Mouse (Mus musculus) frontal cortex, adult (tissue): ENCODE results near the gene Cnnm4.

Experiments used
- ATAC-seq: cut with Nextera tagmentation; 2 replicates; pipeline ENCODE4 v1.9.2; 2017; ENCODE audit warnings: mild to moderate bottlenecking, moderate library complexity, mixed read lengths; ENCODE audit not compliant: low TSS enrichment

The Cnnm4 gene

GRCm38 (mm10) chr1:36541844-36542243 is 70.4 kb downstream of the Cnnm4 start:
- no peak for ATAC-seq

- ATAC-seq, result no peak
Measured at GRCm38 (mm10) chr1:36542925-36543324, 71.5 kb downstream of the Cnnm4 start.

GRCm38 (mm10) chr1:36545382-36545781 is 74.0 kb downstream of the Cnnm4 start:
- no peak for ATAC-seq

GRCm38 (mm10) chr1:36545845-36546600 is 74.6 kb downstream of the Cnnm4 start:
- no peak for ATAC-seq

- ATAC-seq, result peak; percentile 93
Measured at GRCm38 (mm10) chr1:36546888-36547471, 75.6 kb downstream of the Cnnm4 start, which contains the start of gene Ankrd39. Ankrd39 (minus strand) TSS chr1:36547445.

GRCm38 (mm10) chr1:36547981-36548598 is 76.7 kb downstream of the Cnnm4 start:
- no peak for ATAC-seq

GRCm38 (mm10) chr1:36548771-36549170 is 77.4 kb downstream of the Cnnm4 start:
- ATAC-seq, result no peak

GRCm38 (mm10) chr1:36549491-36549890 is 78.1 kb downstream of the Cnnm4 start:
- no peak for ATAC-seq

GRCm38 (mm10) chr1:36550075-36550863 is 78.8 kb downstream of the Cnnm4 start:
- no peak for ATAC-seq

GRCm38 (mm10) chr1:36551904-36552303 is 80.5 kb downstream of the Cnnm4 start:
- no peak for ATAC-seq

GRCm38 (mm10) chr1:36552506-36552905 is 81.1 kb downstream of the Cnnm4 start:
- ATAC-seq, result no peak

GRCm38 (mm10) chr1:36554633-36555399 is 83.4 kb downstream of the Cnnm4 start:
- ATAC-seq, result no peak

- no peak for ATAC-seq
Measured at GRCm38 (mm10) chr1:36555798-36556395, 84.5 kb downstream of the Cnnm4 start.

GRCm38 (mm10) chr1:36556553-36557456 is 85.4 kb downstream of the Cnnm4 start:
- peak; percentile 62 for ATAC-seq

GRCm38 (mm10) chr1:36557457-36558011 is 86.1 kb downstream of the Cnnm4 start:
- peak; percentile 46 for ATAC-seq
